Mouse (Mus musculus) MEL (cell line): Measurements from ENCODE around the gene Farp1.

ENCODE experiments used
- CTCF ChIP-seq, 3 experiments: IDR thresholded peaks in 2 of 3; conservative IDR thresholded peaks in 1 of 3; 2 replicates each; pipeline ENCODE4 v1.5.1; 2011 to 2012; ENCODE audit warnings: low read length in 3 of 3, low read depth in 2 of 3, mild to moderate bottlenecking in 2 of 3, improper control_type of control experiment in 1 of 3, inconsistent platforms in 1 of 3, mixed read lengths in 1 of 3, moderate library complexity in 1 of 3; ENCODE audit not compliant: control insufficient read depth in 1 of 3, insufficient read depth in 1 of 3, poor library complexity in 1 of 3, severe bottlenecking in 1 of 3
- MAX ChIP-seq: IDR thresholded peaks from 2 replicates; pipeline ENCODE4 v1.6.1; 2011; ENCODE audit warnings: low read length, improper control_type of control experiment
- NRF1 ChIP-seq: IDR thresholded peaks from 2 replicates; pipeline ENCODE4 v1.6.1; 2014; ENCODE audit warnings: low read depth, mild to moderate bottlenecking, inconsistent platforms, low read length, improper control_type of control experiment, moderate library complexity; ENCODE audit not compliant: poor library complexity, insufficient read depth, severe bottlenecking

- TF ChIP-seq MAX = no peak
- no peak for TF ChIP-seq NRF1
- no peak for TF ChIP-seq CTCF (IDR thresholded peaks at IDR 0.05 in 2 of 3, conservative IDR thresholded peaks at IDR 0.05 in 1 of 3; ENCODE audit: control insufficient read depth in 1 of 3, insufficient read depth in 1 of 3, low read depth in 2 of 3, low read length in 3 of 3, poor library complexity in 1 of 3, severe bottlenecking in 1 of 3)
Observed at GRCm38 (mm10) chr14:121254869-121255268, 219.9 kb downstream of the Farp1 start.
